Mouse (Mus musculus): ENCODE data around the gene Auts2.

- no peak for TF ChIP-seq CTCF (IDR thresholded peaks at IDR 0.05; ENCODE audit: low read depth, low read length)
- TF ChIP-seq POLR2A (IDR thresholded peaks at IDR 0.05; ENCODE audit: borderline replicate concordance, low read depth, low read length), result no peak
Observed at GRCm38 (mm10) chr5:132542381-132543020, 643 bp downstream of the Auts2 start.

Data from bone marrow macrophage, adult 2 months (primary cell).